Mouse (Mus musculus) neural tube, embryonic 11.5 days (tissue): Measurements from ENCODE around the gene Map3k14. TPM values are rescaled to one million over a fixed set of nuclear protein-coding genes. Genes with fewer than 3 reads are reported as not detected.

Source experiments
- ATAC-seq: fragments of 200-750 bp; cut with Nextera tagmentation; 2 replicates; pipeline ENCODE4 v1.8.0; 2017; ENCODE audit warnings: moderate number of reproducible peaks, mild to moderate bottlenecking, moderate TSS enrichment, moderate library complexity; ENCODE audit not compliant: insufficient read depth, low FRiP score, low TSS enrichment
- DNase-seq: peaks from one replicate; pipeline ENCODE4 v3.0.0-alpha.2; 2015; ENCODE audit warnings: low spot score
- H3K27ac ChIP-seq: fragments of 300-500 bp; sonication (generic); 2 replicates; pipeline ENCODE4 v1.5.1; 2014; ENCODE audit warnings: low read depth, mild to moderate bottlenecking, low read length
- H3K27me3 ChIP-seq: fragments of 300-500 bp; sonication (generic); 2 replicates; pipeline ENCODE4 v1.6.1; 2014; ENCODE audit warnings: mild to moderate bottlenecking, low read length, mixed read lengths; ENCODE audit not compliant: control insufficient read depth, insufficient read depth
- H3K36me3 ChIP-seq: fragments of 300-500 bp; sonication (generic); 2 replicates; pipeline ENCODE4 v1.6.1; 2014; ENCODE audit warnings: mild to moderate bottlenecking, low read length, moderate library complexity, mixed read lengths; ENCODE audit not compliant: control insufficient read depth, insufficient read depth
- H3K4me1 ChIP-seq: fragments of 300-500 bp; sonication (generic); 2 replicates; pipeline ENCODE4 v1.6.1; 2014; ENCODE audit warnings: low read length, mixed read lengths; ENCODE audit not compliant: control insufficient read depth, insufficient read depth
- H3K4me2 ChIP-seq: fragments of 300-500 bp; sonication (generic); 2 replicates; pipeline ENCODE4 v1.6.1; 2014; ENCODE audit warnings: low read depth, mild to moderate bottlenecking, moderate library complexity
- H3K4me3 ChIP-seq: fragments of 300-500 bp; sonication (generic); 2 replicates; pipeline ENCODE4 v1.5.1; 2014; ENCODE audit warnings: low read depth, low read length
- H3K9ac ChIP-seq: fragments of 300-500 bp; sonication (generic); 2 replicates; pipeline ENCODE4 v1.6.1; 2014; ENCODE audit warnings: mild to moderate bottlenecking, low read length
- H3K9me3 ChIP-seq: fragments of 300-500 bp; sonication (generic); 2 replicates; pipeline ENCODE4 v1.6.1; 2016; ENCODE audit warnings: low read length; ENCODE audit not compliant: control insufficient read depth
- WGBS: fragments of 180-500 bp; shearing (Covaris S2); extraction: QIAGEN DNeasy Blood & Tissue Kit; methylation state at CpG from one replicate; pipeline ENCODE4 v1.1.7; 2014; 5-methylcytosine and 5-hydroxymethylcytosine counted together
- polyA plus RNA-seq: library from polyadenylated mRNA; unstranded; fragments of >200 nt; fragmentation: Nextera tagmentation; extraction: Ambion mirVana; gene quantifications from 2 replicates; pipeline ENCODE4 v1.2.1, GENCODE M21; 2014

Map3k14 gene
- polyA plus RNA-seq, 1 experiment from 2014 or later = 2.5 TPM

- 0 out of 2 replicates have a peak, but pooled peaks cover 3% of the 10 kb centered on the region for H3K4me1 ChIP-seq
- 83% methylated on average over 10 of the region's 10 CpGs for WGBS
- H3K9ac ChIP-seq = no peak overlapping the region
- no peak for DNase-seq
- H3K4me3 ChIP-seq = no peak overlapping the region
- no peak for ATAC-seq
- H3K27me3 ChIP-seq = no peaks in the 10 kb centered on the region
- no peaks in the 10 kb centered on the region for H3K36me3 ChIP-seq
- no peak overlapping the region for H3K4me2 ChIP-seq
- H3K27ac ChIP-seq = no peak overlapping the region
- H3K9me3 ChIP-seq = no peaks in the 10 kb centered on the region
These were observed 21.1 kb downstream of the Map3k14 start for GRCm38 (mm10) chr11:103246081-103246730.

GRCm38 (mm10) chr11:103244856-103245255 is 22.4 kb downstream of the Map3k14 start:
- Histone ChIP-seq H3K4me2 (no peak overlapping the region), H3K9me3 (no peaks in the 10 kb centered on the region), H3K27ac (no peak overlapping the region), H3K27me3 (no peaks in the 10 kb centered on the region), H3K4me1 (0 out of 2 replicates have a peak, but pooled peaks cover 3% of the 10 kb centered on the region), H3K36me3 (no peaks in the 10 kb centered on the region), H3K4me3 (no peak overlapping the region), H3K9ac (no peak overlapping the region)
- 90% methylated on average over 4 of the region's 4 CpGs for WGBS
- no peak for DNase-seq
- no peak for ATAC-seq

GRCm38 (mm10) chr11:103240740-103241139 is 26.5 kb downstream of the Map3k14 start:
- no peak overlapping the region for H3K9ac ChIP-seq
- no peaks in the 10 kb centered on the region for H3K4me1 ChIP-seq
- no peak for DNase-seq
- WGBS = 62% methylated on average over 7 of the region's 7 CpGs
- H3K4me2 ChIP-seq = no peak overlapping the region
- no peak overlapping the region for H3K27ac ChIP-seq
- H3K9me3 ChIP-seq = no peaks in the 10 kb centered on the region
- no peak for ATAC-seq
- H3K36me3 ChIP-seq = peaks cover 3% of the 10 kb centered on the region; the same call in 1 of the 2 replicates
- H3K4me3 ChIP-seq = no peak overlapping the region
- no peaks in the 10 kb centered on the region for H3K27me3 ChIP-seq

GRCm38 (mm10) chr11:103237757-103238156 is 29.5 kb downstream of the Map3k14 start:
- Histone ChIP-seq H3K4me1 (no peaks in the 10 kb centered on the region), H3K9ac (no peak overlapping the region), H3K36me3 (peaks cover 3% of the 10 kb centered on the region; the same call in 1 of the 2 replicates), H3K27ac (no peak overlapping the region), H3K9me3 (no peaks in the 10 kb centered on the region), H3K27me3 (no peaks in the 10 kb centered on the region), H3K4me2 (no peak overlapping the region), H3K4me3 (no peak overlapping the region)
- no peak for ATAC-seq
- 73% methylated on average over 9 of the region's 9 CpGs for WGBS
- DNase-seq = no peak

DNA sequence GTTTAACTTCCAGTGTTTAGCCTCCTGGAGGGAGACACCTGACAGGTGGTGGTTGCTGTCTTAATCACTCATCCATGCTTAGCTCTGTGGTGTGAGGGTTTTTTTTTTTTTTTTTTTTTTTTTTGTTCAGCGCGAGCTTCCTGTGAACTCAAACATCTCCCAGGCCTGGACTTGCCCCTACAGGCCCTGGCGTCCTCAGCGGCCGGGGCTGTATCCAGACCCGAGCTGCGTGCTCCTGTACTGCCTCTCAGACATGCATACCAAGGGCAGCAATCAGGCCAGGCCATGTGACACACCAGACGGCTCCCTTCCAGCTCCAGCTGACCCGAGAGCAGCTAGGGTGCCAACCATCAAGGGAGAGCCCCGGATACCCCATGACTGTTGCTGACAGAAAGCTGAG is 30.4 kb downstream of the Map3k14 start:
- Histone ChIP-seq H3K36me3 (peaks cover 3% of the 10 kb centered on the region; the same call in 1 of the 2 replicates), H3K4me2 (no peak overlapping the region), H3K27me3 (no peaks in the 10 kb centered on the region), H3K9ac (no peak overlapping the region), H3K9me3 (no peaks in the 10 kb centered on the region), H3K4me3 (no peak overlapping the region), H3K4me1 (no peaks in the 10 kb centered on the region), H3K27ac (no peak overlapping the region)
- DNase-seq = no peak
- no peak for ATAC-seq
- WGBS = 85% methylated on average over 8 of the region's 10 CpGs

DNA sequence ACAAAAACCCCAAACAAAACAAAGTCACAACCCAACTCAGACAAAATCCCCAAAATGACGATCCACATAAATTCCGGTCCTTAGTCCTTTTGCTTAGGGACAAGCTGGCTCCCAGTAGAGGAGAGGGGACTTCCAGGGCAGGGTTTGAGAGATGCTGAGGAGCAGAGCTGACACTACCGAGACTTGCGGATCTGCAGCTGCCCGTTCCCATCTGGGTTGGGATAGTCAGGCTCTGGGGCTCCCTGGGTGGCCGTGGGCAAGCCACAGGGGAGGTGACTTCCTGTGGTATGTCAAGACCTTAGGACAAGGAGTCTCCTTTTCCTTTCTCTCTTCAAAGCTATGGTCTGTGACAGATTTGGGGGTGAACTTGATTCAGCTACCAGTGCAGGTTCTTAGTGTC is 30.8 kb downstream of the Map3k14 start:
- Histone ChIP-seq H3K9ac (no peak overlapping the region), H3K9me3 (no peaks in the 10 kb centered on the region), H3K4me1 (no peaks in the 10 kb centered on the region), H3K36me3 (peaks cover 3% of the 10 kb centered on the region; the same call in 1 of the 2 replicates), H3K4me3 (no peak overlapping the region), H3K4me2 (no peak overlapping the region), H3K27me3 (no peaks in the 10 kb centered on the region), H3K27ac (no peak overlapping the region)
- ATAC-seq = no peak
- 85% methylated on average over 6 of the region's 6 CpGs for WGBS
- DNase-seq = no peak

DNA sequence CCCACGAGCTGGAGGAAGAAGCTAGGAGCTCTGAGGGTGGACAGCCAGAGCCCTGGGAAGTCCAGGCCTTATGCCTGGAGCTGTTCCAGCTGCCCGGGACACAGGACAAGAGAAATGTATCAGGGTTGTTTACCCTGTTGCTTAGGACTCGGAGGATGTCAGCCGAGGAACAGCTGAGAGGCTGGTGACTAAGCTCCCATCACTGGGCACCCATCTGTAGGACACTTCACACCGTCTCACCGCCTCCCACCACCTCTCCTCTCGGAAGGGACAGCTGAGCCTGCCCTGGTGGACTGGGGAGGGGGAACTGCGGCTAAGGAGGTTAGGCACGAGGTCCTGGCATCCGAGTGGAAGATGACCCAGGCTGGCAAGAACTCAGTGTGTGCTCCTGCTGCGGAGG is 31.6 kb downstream of the Map3k14 start:
- H3K4me3 ChIP-seq = no peak overlapping the region
- H3K27ac ChIP-seq = no peak overlapping the region
- DNase-seq (no peak), ATAC-seq (no peak)
- H3K36me3 ChIP-seq = peaks cover 3% of the 10 kb centered on the region; the same call in 1 of the 2 replicates
- no peak overlapping the region for H3K9ac ChIP-seq
- H3K9me3 ChIP-seq = no peaks in the 10 kb centered on the region
- no peak overlapping the region for H3K4me2 ChIP-seq
- H3K27me3 ChIP-seq = no peaks in the 10 kb centered on the region
- WGBS = 68% methylated on average over 11 of the region's 11 CpGs
- no peaks in the 10 kb centered on the region for H3K4me1 ChIP-seq

- no peak for DNase-seq
- Histone ChIP-seq H3K9ac (no peak overlapping the region), H3K4me2 (no peak overlapping the region), H3K36me3 (peaks cover 7% of the 10 kb centered on the region; the same call in 1 of the 2 replicates), H3K4me3 (no peak overlapping the region), H3K4me1 (no peaks in the 10 kb centered on the region), H3K27me3 (no peaks in the 10 kb centered on the region), H3K27ac (no peak overlapping the region), H3K9me3 (no peaks in the 10 kb centered on the region)
- no peak for ATAC-seq
- 68% methylated on average over 1 of the region's 1 CpGs for WGBS
These were observed 32.8 kb downstream of the Map3k14 start for GRCm38 (mm10) chr11:103234447-103234846.

DNA sequence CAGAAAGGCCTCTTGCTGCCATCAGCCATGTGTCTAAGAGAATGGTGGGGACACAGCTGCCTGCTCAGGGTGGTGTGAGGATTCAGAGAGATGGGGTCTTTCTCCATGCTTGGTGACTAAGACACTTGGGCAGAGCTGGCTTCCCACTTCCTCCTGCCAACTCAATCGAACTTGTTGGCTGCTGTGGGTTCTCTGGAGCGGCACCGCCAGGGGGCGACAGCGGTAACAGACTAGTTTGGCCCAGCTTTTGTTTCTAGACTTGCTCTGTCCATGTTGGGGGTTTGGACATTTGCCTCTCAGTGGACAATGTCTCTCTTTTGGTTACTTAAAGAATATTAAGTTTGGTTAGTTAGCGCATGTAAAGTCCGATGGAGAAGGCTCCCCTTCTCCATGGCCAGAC is 34.3 kb downstream of the Map3k14 start:
- H3K4me3 ChIP-seq = no peak overlapping the region
- 34% methylated on average over 7 of the region's 7 CpGs for WGBS
- no peak for ATAC-seq
- no peak overlapping the region for H3K4me2 ChIP-seq
- H3K9me3 ChIP-seq = no peaks in the 10 kb centered on the region
- H3K36me3 ChIP-seq = peaks cover 5% of the 10 kb centered on the region; the same call in 1 of the 2 replicates
- H3K4me1 ChIP-seq = no peaks in the 10 kb centered on the region
- no peak overlapping the region for H3K27ac ChIP-seq
- peak; percentile 79 for DNase-seq
- H3K9ac ChIP-seq = no peak overlapping the region
- H3K27me3 ChIP-seq = no peaks in the 10 kb centered on the region
